Mouse (Mus musculus) liver, embryonic 16.5 days (tissue): ENCODE data around the gene Rpl3l. TPM values are rescaled to one million over a fixed set of nuclear protein-coding genes. Genes with fewer than 3 reads are reported as not detected.

Experiments
- ATAC-seq: fragments of 200-750 bp; cut with Nextera tagmentation; 2 replicates; pipeline ENCODE4 v1.8.0; 2017; ENCODE audit warnings: low read depth, mild to moderate bottlenecking, moderate number of reproducible peaks, moderate library complexity
- H3K27ac ChIP-seq: fragments of 300-500 bp; sonication (generic); 2 replicates; pipeline ENCODE4 v1.5.1; 2014; ENCODE audit warnings: mild to moderate bottlenecking, low read length
- H3K27me3 ChIP-seq: fragments of 300-500 bp; sonication (generic); 2 replicates; pipeline ENCODE4 v1.6.1; 2014; ENCODE audit warnings: low read depth, low read length, mixed read lengths; ENCODE audit not compliant: control insufficient read depth, insufficient read depth
- H3K36me3 ChIP-seq: fragments of 300-500 bp; sonication (generic); 2 replicates; pipeline ENCODE4 v1.6.1; 2014; ENCODE audit warnings: mild to moderate bottlenecking; ENCODE audit not compliant: control insufficient read depth, insufficient read depth
- H3K4me1 ChIP-seq: fragments of 300-500 bp; sonication (generic); 2 replicates; pipeline ENCODE4 v1.6.1; 2014; ENCODE audit warnings: low read depth, low read length, mixed read lengths; ENCODE audit not compliant: control insufficient read depth
- H3K4me2 ChIP-seq: fragments of 300-500 bp; sonication (generic); 2 replicates; pipeline ENCODE4 v1.6.1; 2014; ENCODE audit warnings: low read depth, low read length, mixed read lengths
- H3K4me3 ChIP-seq: fragments of 300-500 bp; sonication (generic); 2 replicates; pipeline ENCODE4 v1.5.1; 2014; ENCODE audit warnings: low read depth, mild to moderate bottlenecking, low read length
- H3K9ac ChIP-seq: fragments of 300-500 bp; sonication (generic); 2 replicates; pipeline ENCODE4 v1.6.1; 2014; ENCODE audit warnings: low read depth, low read length
- H3K9me3 ChIP-seq: fragments of 300-500 bp; sonication (generic); replicated peaks from 2 replicates; pipeline ENCODE4 v1.6.1; 2016; ENCODE audit warnings: low read length; ENCODE audit not compliant: control insufficient read depth
- WGBS: fragments of 180-500 bp; shearing (Covaris S2); extraction: QIAGEN DNeasy Blood & Tissue Kit; methylation state at CpG from one replicate; pipeline ENCODE4 v1.1.7; 2014; ENCODE audit not compliant: insufficient replicate concordance; 5-methylcytosine and 5-hydroxymethylcytosine counted together
- polyA plus RNA-seq: library from polyadenylated mRNA; unstranded; fragments of >200 nt; fragmentation: Nextera tagmentation; extraction: Ambion mirVana; gene quantifications from 2 replicates; pipeline ENCODE4 v1.2.1, GENCODE M21; 2015

Gene Rpl3l
- polyA plus RNA-seq, 1 experiment from 2014 or later = 0.34 TPM

- 16% methylated on average over 7 of the region's 7 CpGs for WGBS
- no peaks in the 10 kb centered on the region; the same call in 1 of the 2 replicates for H3K4me1 ChIP-seq
- no peak overlapping the region for H3K4me3 ChIP-seq
- H3K4me2 ChIP-seq = no peak overlapping the region
- no peak overlapping the region for H3K27ac ChIP-seq
- no peaks in the 10 kb centered on the region for H3K36me3 ChIP-seq
- H3K9ac ChIP-seq = no peak overlapping the region
- peaks cover 15% of the 10 kb centered on the region for H3K27me3 ChIP-seq
- ATAC-seq = peak; percentile 48
- H3K9me3 ChIP-seq = no peaks in the 10 kb centered on the region
Measured at GRCm38 (mm10) chr17:24745526-24746497, 18.2 kb downstream of the Rpl3l start.

GRCm38 (mm10) chr17:24746986-24747385 is 19.4 kb downstream of the Rpl3l start:
- ATAC-seq = no peak
- H3K4me2 ChIP-seq = no peak overlapping the region
- H3K4me3 ChIP-seq = no peak overlapping the region
- H3K27ac ChIP-seq = no peak overlapping the region
- peaks cover 25% of the 10 kb centered on the region for H3K27me3 ChIP-seq
- H3K4me1 ChIP-seq = no peaks in the 10 kb centered on the region; the same call in 1 of the 2 replicates
- no peaks in the 10 kb centered on the region for H3K9me3 ChIP-seq
- 37% methylated on average over 4 of the region's 4 CpGs for WGBS
- no peaks in the 10 kb centered on the region for H3K36me3 ChIP-seq
- no peak overlapping the region for H3K9ac ChIP-seq

GRCm38 (mm10) chr17:24751528-24751927 is 23.9 kb downstream of the Rpl3l start:
- WGBS = 17% methylated on average over 4 of the region's 4 CpGs
- no peak overlapping the region for H3K4me3 ChIP-seq
- H3K4me2 ChIP-seq = no peak overlapping the region
- no peak for ATAC-seq
- H3K27ac ChIP-seq = no peak overlapping the region
- peaks cover 11% of the 10 kb centered on the region for H3K4me1 ChIP-seq
- no peak overlapping the region for H3K9ac ChIP-seq
- peaks cover 63% of the 10 kb centered on the region for H3K27me3 ChIP-seq
- no peaks in the 10 kb centered on the region for H3K36me3 ChIP-seq
- H3K9me3 ChIP-seq = no peaks in the 10 kb centered on the region

- peak; percentile 79 for ATAC-seq
- no peaks in the 10 kb centered on the region for H3K9me3 ChIP-seq
Measured at GRCm38 (mm10) chr17:24752415-24753394, 25.1 kb downstream of the Rpl3l start, which contains the start of gene Hs3st6. TSS of gene Hs3st6 (plus strand) at chr17:24752988.

GRCm38 (mm10) chr17:24757394-24757793 is 29.8 kb downstream of the Rpl3l start:
- Histone ChIP-seq H3K27me3 (peaks cover 34% of the 10 kb centered on the region), H3K27ac (no peak overlapping the region), H3K9me3 (no peaks in the 10 kb centered on the region), H3K4me2 (no peak overlapping the region), H3K4me3 (no peak overlapping the region), H3K36me3 (no peaks in the 10 kb centered on the region), H3K9ac (no peak overlapping the region), H3K4me1 (peaks cover 8% of the 10 kb centered on the region)
- 48% methylated on average over 1 of the region's 1 CpGs for WGBS
- no peak for ATAC-seq

More at GRCm38 (mm10) chr17:24752415-24753394, 25.1 kb downstream of the Rpl3l start, which contains the start of gene Hs3st6:
- H3K4me1 ChIP-seq = peaks cover 11% of the 10 kb centered on the region
- H3K27me3 ChIP-seq = peaks cover 59% of the 10 kb centered on the region
- H3K27ac ChIP-seq = no peak within 1 kb of the TSS
- H3K9ac ChIP-seq = no peak within 1 kb of the TSS
- no peaks in the 10 kb centered on the region for H3K36me3 ChIP-seq
- H3K4me3 ChIP-seq = peak within 1 kb of the TSS; percentile 53
- 1% methylated on average over 64 of the region's 82 CpGs for WGBS
- H3K4me2 ChIP-seq = peak within 1 kb of the TSS; percentile 70

- no peak overlapping the region for H3K4me3 ChIP-seq
- H3K4me2 ChIP-seq = no peak overlapping the region
- no peak for ATAC-seq
- H3K36me3 ChIP-seq = no peaks in the 10 kb centered on the region
- peaks cover 9% of the 10 kb centered on the region for H3K27me3 ChIP-seq
- H3K27ac ChIP-seq = no peak overlapping the region
- WGBS = 38% methylated on average over 5 of the region's 5 CpGs
- no peak overlapping the region for H3K9ac ChIP-seq
- H3K4me1 ChIP-seq = no peaks in the 10 kb centered on the region
- no peaks in the 10 kb centered on the region for H3K9me3 ChIP-seq
Measured at GRCm38 (mm10) chr17:24761121-24761520, 33.5 kb downstream of the Rpl3l start.

- no peak overlapping the region for H3K4me3 ChIP-seq
- H3K27ac ChIP-seq = no peak overlapping the region
- H3K9me3 ChIP-seq = no peaks in the 10 kb centered on the region
- 37% methylated on average over 21 of the region's 22 CpGs for WGBS
- peaks cover 14% of the 10 kb centered on the region; the same call in 1 of the 2 replicates for H3K27me3 ChIP-seq
- H3K4me1 ChIP-seq = peaks cover 2% of the 10 kb centered on the region; the same call in 1 of the 2 replicates
- H3K4me2 ChIP-seq = no peak overlapping the region
- H3K36me3 ChIP-seq = no peaks in the 10 kb centered on the region
- ATAC-seq = no peak
- no peak overlapping the region for H3K9ac ChIP-seq
Measured at GRCm38 (mm10) chr17:24765016-24765905, 37.6 kb downstream of the Rpl3l start.
